Mouse (Mus musculus): ENCODE measurements around the gene Mrpl53. TPM values are rescaled to one million over a fixed set of nuclear protein-coding genes. Genes with fewer than 3 reads are reported as not detected.

Gene Mrpl53
- total RNA-seq, 4 experiments from 2014 or later = 52.2 to 63.0 (median 61.9) TPM

GRCm38 (mm10) chr6:83120930-83121862, 12.4 kb downstream of the Mrpl53 start, which contains the start of gene Wbp1:
TSS of gene Wbp1 (minus strand) at chr6:83121559.
- peak; percentile 98 to 99 for DNase-seq (ENCODE audit: low spot score in 2 of 2)

- no peak for DNase-seq (ENCODE audit: low spot score in 2 of 2)
Observed at GRCm38 (mm10) chr6:83121863-83122710, 13.2 kb downstream of the Mrpl53 start.

DNA sequence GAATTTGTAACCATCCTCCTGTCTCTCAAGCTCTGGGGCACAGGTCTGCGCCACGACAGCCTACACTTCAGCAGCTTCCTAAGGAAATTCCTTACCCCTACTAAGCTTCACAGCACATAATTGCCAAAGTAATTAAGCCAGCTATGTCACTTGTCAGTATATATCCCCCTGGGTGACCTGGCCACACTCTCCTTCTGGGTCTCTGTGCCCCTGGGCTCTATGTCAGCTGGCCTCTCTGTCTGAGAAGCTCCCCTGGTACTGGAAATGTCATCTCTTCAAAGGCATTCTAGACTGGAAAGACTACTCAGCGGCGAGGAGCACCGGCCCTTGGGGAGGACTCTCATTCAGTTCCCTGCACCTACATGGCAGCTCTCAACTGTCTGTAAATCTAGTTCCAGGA, 14.1 kb downstream of the Mrpl53 start:
- DNase-seq (ENCODE audit: low spot score in 2 of 2) = no peak

DNA sequence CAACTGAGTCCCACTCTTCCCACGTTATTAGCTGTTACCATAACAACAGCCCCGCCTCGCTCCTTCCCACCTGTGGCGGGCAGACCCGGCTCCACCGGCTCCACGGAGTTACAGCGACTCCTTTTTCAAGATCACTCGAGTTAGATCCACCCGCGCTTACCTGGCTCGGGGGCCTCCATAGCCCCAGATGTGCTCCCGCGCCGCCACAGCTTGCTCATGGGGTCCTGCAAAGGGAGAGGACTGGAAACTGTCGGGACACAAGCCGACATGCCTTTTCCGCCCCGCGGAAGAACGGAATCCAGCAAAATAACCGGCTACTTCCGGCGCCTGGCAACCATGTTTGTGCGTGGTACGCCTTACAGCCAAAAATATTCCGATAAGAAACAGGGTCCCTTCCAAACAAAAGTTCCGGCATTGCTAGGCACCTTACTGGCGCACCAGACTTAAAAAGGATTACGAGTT, 16.0 kb downstream of the Mrpl53 start:
- peak; percentile 89 to 91 for DNase-seq (ENCODE audit: low spot score in 2 of 2)

- no peak for DNase-seq (ENCODE audit: low spot score in 2 of 2)
Observed at GRCm38 (mm10) chr6:83125331-83125730, 16.5 kb downstream of the Mrpl53 start, which contains the start of gene Ino80b. TSS of gene Ino80b (minus strand) at chr6:83125431.

DNA sequence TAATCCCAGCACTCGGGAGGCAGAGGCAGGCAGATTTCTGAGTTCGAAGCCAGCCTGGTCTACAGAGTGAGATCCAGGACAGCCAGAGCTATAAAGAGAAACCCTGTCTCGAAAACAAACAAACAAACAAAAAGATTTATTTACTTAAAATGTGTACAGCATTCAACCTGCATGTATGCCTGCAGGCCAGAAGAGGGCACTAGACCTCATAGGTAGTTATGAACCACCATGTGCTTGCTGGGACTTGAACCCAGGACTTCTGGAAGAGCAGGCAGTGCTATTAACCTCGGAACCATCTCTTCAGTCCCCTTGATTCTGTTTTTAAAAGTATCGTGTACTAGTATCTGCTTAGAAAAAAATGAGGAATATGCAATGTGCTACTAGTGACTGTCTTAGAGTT, 18.6 kb downstream of the Mrpl53 start:
- no peak for DNase-seq (ENCODE audit: low spot score in 2 of 2)

DNA sequence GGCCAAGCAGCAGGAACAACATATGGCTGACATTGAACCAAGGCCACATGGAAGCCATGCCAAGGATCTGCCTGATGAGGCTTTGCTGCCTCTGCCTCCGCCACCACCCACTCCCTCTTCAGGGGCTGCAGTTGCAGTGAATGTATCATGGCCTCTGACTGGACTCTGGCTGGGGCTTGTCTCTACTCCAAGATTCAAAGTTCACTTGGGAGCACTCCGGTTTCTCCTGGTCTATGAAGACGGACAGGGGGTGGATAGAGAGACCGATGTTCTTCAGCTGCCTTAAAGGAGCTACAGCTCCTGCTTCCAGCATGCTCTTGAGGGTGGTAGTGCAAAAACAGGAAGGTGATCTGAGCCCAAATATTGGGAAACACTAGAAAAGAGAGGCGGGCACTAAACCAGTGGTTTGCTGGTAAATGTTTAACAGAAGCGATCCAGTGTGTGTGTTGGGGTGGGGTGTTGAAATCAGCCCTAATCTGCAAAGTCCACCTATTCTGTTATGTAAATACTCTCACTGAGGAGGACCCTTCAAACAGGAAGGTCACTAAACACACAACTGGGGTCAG, 22.7 kb downstream of the Mrpl53 start:
- no peak for DNase-seq (ENCODE audit: low spot score in 2 of 2)

GRCm38 (mm10) chr6:83132176-83132919, 23.5 kb downstream of the Mrpl53 start:
- no peak for DNase-seq (ENCODE audit: low spot score in 2 of 2)

DNA sequence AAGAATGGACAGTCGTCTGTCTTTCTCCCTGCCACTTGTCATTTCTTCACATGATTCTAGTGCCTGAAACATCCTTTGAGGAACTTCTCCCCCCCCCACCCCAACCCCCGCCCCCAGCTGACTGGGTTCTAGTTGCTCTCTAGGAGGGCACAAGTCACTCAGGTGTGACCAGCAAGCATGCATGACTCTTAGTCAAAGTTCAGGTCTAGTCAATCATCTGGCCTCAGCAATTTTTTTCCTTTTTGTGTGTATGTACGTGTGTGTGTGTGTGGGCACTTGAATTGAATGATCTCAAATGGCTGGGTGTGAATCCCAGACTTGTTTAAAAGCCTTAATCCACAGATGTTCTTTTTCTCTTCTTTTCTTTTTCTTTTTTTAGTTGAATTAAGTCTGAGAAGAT, 25.4 kb downstream of the Mrpl53 start:
- DNase-seq (ENCODE audit: low spot score in 2 of 2) = no peak

DNA sequence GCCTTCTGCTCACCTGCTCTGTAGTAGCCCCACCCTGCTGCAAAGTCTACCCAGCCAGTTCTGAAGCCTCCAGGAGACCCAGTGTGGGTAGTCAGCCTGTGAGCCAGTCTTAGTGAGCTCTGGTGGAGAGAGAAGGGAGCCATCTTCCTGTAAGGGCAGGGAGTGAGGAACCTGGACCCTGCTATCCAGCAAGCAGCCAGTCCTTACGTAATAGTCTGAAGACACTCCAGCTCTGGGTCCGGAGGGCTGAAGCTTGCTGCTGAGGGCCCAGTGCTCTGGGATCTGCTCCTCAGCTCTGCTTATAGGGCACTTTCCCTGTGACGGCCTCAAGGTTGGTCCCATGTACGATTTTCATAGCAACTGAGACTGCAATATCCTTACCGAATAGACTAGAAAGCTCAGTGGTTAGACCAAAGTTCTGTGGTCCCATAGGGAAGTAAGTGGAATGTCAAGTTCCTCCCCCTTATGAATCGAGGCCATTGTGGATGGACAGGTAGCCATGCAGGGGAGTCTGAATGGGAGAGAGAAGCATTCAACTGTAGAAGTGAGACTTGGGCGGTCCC, 26.2 kb downstream of the Mrpl53 start, which contains the start of gene Rtkn:
Gene Rtkn (plus strand): TSS at position 513 of the 563 bp plus-strand sequence.
- no peak for DNase-seq (ENCODE audit: low spot score in 2 of 2)

- no peak for DNase-seq (ENCODE audit: low spot score in 2 of 2)
Observed at GRCm38 (mm10) chr6:83135571-83136161, 26.8 kb downstream of the Mrpl53 start.

GRCm38 (mm10) chr6:83136291-83136880, 27.5 kb downstream of the Mrpl53 start:
- DNase-seq (ENCODE audit: low spot score in 2 of 2) = no peak

- DNase-seq (ENCODE audit: low spot score in 2 of 2) = no peak
Observed at GRCm38 (mm10) chr6:83136881-83137575, 28.2 kb downstream of the Mrpl53 start.

- peak; percentile 76 to 84 for DNase-seq (ENCODE audit: low spot score in 2 of 2)
Observed at GRCm38 (mm10) chr6:83137576-83137950, 28.7 kb downstream of the Mrpl53 start.

DNA sequence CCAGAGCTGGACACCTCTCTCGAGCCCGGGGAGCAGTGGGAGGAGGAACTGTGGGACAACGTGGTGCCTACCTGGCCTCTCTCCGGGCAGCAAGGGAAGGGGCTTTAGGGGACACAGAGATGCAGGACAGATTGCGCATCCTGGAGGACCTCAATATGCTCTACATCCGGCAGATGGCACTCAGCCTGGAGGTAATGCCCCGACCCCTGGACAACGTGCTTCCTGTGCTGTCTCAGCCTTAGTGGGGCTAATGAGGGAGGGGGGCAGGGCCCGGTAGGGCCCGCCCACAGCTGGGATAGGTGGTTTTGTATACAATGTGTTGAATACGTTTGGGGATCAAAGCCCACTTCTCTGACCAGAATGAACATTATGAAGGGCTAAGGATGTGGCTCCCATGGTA, 29.2 kb downstream of the Mrpl53 start:
- DNase-seq (ENCODE audit: low spot score in 2 of 2) = no peak

DNA sequence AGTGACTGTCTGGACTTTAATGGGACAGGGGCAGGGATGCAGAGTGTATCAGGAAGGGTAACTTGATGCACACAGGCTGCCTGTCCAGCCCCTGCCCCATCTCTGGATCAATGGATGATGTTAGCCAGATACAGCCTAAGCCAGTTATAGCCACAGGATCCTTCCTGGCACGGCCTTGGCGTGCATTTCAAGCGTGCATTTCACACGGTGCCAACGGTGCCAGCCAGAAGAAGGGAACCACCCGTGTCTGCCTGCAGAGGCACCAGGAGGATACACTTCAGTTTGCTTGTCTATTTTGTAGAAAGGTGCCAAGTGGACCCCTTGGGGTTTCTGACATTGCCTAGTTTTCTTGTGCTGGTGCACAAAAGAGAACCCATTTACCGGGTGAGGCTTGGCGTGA, 31.2 kb downstream of the Mrpl53 start:
- no peak for DNase-seq (ENCODE audit: low spot score in 2 of 2)

DNA sequence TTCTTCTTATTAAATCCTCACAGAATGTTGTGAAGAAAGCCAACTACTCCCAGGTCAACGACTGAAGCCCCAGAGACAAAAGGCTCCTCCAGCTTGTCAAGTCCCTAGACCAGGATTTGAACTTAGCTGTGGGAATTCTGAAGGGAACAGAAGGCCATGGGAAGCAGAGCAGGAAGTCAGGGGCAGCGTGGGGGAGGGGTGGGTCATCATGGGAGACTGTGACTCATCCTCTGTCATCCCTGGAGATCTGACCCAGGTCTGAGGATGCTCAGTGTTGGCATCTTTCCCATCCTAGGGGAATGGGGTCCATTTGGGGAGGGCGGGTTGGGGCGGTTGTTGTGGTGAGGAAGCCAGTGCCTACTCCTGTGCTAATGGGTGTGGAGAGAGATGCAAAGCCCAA, 32.8 kb downstream of the Mrpl53 start:
- DNase-seq (ENCODE audit: low spot score in 2 of 2) = no peak

DNA sequence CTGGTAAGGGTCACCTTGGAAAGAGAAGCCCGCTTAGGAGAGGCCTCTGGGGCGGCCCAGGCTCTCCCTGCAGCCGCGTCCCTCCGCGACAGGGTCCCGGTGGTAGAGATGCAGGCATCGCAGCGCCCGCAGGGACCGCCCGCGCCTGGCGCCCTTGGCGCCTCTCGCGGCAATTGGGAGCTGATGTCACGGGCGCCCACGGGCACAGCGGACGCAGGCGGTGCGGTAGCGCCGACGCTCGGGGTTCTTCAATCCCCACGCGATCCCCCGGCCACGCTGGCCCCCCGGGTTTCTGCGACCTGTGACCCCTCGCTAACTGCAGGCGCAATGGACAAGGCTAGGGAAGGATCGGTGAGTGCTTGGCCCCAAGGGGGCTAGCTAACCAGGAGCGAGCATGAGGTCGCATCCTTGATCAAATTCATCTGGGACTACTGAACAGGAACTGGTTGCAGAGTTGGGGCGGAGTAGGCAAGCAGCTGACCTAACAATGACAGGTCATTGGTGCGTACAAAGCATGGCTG, 33.4 kb downstream of the Mrpl53 start:
- peak in 1 of 2 experiments; percentile 67 for DNase-seq (ENCODE audit: low spot score in 2 of 2)

- DNase-seq (ENCODE audit: low spot score in 2 of 2) = no peak
Observed at GRCm38 (mm10) chr6:83142886-83143285, 34.0 kb downstream of the Mrpl53 start.

Data from layer of hippocampus, adult 8-10 months (tissue).